Mouse (Mus musculus) G1E (cell line): Measurements from ENCODE around the gene Rarres1.

Experiments used
- CTCF ChIP-seq: IDR thresholded peaks from 2 replicates; pipeline ENCODE4 v1.5.1; 2012; ENCODE audit warnings: low read depth, low read length, inconsistent platforms, mixed read lengths
- GATA1 ChIP-seq: IDR thresholded peaks from 2 replicates; pipeline ENCODE4 v1.6.1; 2012; ENCODE audit warnings: borderline replicate concordance, low read length, inconsistent platforms, mixed read lengths
- GATA2 ChIP-seq: IDR thresholded peaks from 2 replicates; pipeline ENCODE4 v1.6.1; 2012; ENCODE audit warnings: low read depth, low read length, inconsistent platforms, borderline replicate concordance
- TAL1 ChIP-seq: conservative IDR thresholded peaks from 2 replicates; pipeline ENCODE4 v1.6.1; 2012; ENCODE audit warnings: low read depth, low read length, inconsistent platforms, mixed read lengths

DNA sequence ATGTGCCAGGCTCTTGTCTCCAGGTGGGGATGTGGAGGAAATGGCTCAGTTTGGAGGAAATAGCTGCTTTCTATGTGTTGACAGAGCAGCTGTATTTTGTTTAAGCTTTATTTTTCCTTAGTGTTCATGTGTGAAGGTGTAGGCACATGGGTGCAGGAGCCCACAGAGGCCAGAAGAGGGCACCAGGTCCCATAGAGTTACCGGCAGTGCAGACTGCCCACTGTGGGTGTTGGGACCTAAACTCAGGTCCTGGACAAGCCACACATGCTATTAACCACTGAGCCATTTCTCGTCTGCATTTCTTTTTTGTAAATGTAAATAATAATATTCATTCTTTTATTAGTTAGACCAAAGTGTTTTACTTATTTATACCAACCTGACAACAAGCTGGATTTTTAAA, 68.2 kb downstream of the Rarres1 start:
- no peak for TF ChIP-seq CTCF
- no peak for TF ChIP-seq TAL1
- no peak for TF ChIP-seq GATA2
- no peak for TF ChIP-seq GATA1
